Mouse (Mus musculus): Measurements from ENCODE around the gene Dnajb6. TPM values are rescaled to one million over a fixed set of nuclear protein-coding genes. Genes with fewer than 3 reads are reported as not detected.

Gene Dnajb6
- total RNA-seq, 2 experiments from 2014 or later, result 171 to 178 TPM

GRCm38 (mm10) chr5:29845038-29845437, 109.5 kb downstream of the Dnajb6 start:
- DNase-seq (ENCODE audit: low spot score in 2 of 2), result no peak

GRCm38 (mm10) chr5:29847494-29847893, 112.0 kb downstream of the Dnajb6 start:
- DNase-seq (ENCODE audit: low spot score in 2 of 2), result no peak

- DNase-seq (ENCODE audit: low spot score in 2 of 2), result no peak
Observed at GRCm38 (mm10) chr5:29848091-29848490, 112.6 kb downstream of the Dnajb6 start.

- no peak for DNase-seq (ENCODE audit: low spot score in 2 of 2)
Observed at GRCm38 (mm10) chr5:29852376-29852775, 116.9 kb downstream of the Dnajb6 start.

- no peak for DNase-seq (ENCODE audit: low spot score in 2 of 2)
Observed at GRCm38 (mm10) chr5:29853035-29853434, 117.5 kb downstream of the Dnajb6 start.

- DNase-seq (ENCODE audit: low spot score in 2 of 2), result peak in 1 of 2 experiments; percentile 4
Observed at GRCm38 (mm10) chr5:29854376-29854775, 118.9 kb downstream of the Dnajb6 start.

GRCm38 (mm10) chr5:29854971-29855370, 119.5 kb downstream of the Dnajb6 start:
- DNase-seq (ENCODE audit: low spot score in 2 of 2), result no peak

GRCm38 (mm10) chr5:29861522-29861921, 126.0 kb downstream of the Dnajb6 start:
- DNase-seq (ENCODE audit: low spot score in 2 of 2), result no peak

GRCm38 (mm10) chr5:29862388-29862787, 126.9 kb downstream of the Dnajb6 start:
- DNase-seq (ENCODE audit: low spot score in 2 of 2), result no peak

GRCm38 (mm10) chr5:29864291-29864737, 128.8 kb downstream of the Dnajb6 start:
- DNase-seq (ENCODE audit: low spot score in 2 of 2), result no peak

GRCm38 (mm10) chr5:29864994-29865393, 129.5 kb downstream of the Dnajb6 start:
- no peak for DNase-seq (ENCODE audit: low spot score in 2 of 2)

Other genes starting within 250 kb of the Dnajb6 start
- gene Ube3c, start 166.4 kb upstream of the Dnajb6 start, total RNA-seq (2021), result 10 to 100 TPM; 81.2 to 84.5 TPM
- gene Gm5129, start 248 bp downstream of the Dnajb6 start, total RNA-seq (2021), result not detected